Mouse (Mus musculus) MN1 (cell line): ENCODE measurements around the gene Cfap46.

Experiments used
- DNase-seq: peaks from one replicate; pipeline ENCODE4 v3.0.0-alpha.2; 2016; ENCODE audit warnings: low spot score

The Cfap46 gene

GRCm38 (mm10) chr7:139683706-139684552 lies at the start of gene Cfap46:
Gene Cfap46 (minus strand): TSS chr7:139683817.
- peak; percentile 91 for DNase-seq

DNA sequence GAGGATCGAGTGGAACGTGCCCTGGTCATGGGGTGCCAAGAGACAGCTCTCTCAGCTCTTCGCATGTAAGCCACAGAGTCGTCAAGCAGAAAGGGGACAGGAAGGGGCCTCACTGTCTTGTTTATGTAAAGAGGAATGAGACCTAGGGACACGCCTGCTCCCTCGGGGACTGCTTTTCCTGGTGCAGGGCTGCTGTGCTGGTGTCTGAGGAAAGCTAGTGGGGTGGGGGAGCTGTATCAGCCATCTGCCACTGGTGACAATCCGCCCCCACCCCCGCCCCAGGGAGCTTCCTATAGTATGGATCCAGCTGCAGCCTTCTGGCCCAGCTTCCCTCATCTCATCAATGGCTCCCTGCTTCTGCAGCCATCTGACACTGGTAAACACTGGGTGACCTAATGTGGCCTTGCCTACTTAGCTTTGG lies 47.7 kb upstream of the Cfap46 start:
- DNase-seq = no peak

- DNase-seq = no peak
Measured at GRCm38 (mm10) chr7:139727072-139727471, 43.5 kb upstream of the Cfap46 start.

- no peak for DNase-seq
Measured at GRCm38 (mm10) chr7:139725641-139726040, 42.0 kb upstream of the Cfap46 start.

DNA sequence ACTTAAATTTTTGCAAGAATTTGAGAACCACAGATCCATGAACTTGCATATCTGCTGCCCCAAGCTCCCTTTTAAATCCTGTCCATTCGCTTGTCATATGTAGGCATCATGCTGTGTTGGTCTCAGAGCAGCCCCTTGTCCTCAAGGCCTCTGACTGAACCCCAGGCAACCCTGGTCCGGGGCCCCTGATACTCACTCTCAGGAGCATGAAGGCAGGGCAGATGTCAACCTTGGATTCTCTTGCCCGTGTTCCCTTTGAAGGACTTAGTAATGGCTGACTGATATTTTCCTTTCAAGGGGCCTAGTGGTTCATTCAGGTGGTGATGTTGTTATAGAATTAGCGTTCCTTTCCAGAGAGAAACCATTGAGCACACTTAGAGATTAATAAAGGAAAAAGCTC lies 40.4 kb upstream of the Cfap46 start:
- DNase-seq = no peak

GRCm38 (mm10) chr7:139721196-139721595 lies 37.6 kb upstream of the Cfap46 start:
- no peak for DNase-seq

DNA sequence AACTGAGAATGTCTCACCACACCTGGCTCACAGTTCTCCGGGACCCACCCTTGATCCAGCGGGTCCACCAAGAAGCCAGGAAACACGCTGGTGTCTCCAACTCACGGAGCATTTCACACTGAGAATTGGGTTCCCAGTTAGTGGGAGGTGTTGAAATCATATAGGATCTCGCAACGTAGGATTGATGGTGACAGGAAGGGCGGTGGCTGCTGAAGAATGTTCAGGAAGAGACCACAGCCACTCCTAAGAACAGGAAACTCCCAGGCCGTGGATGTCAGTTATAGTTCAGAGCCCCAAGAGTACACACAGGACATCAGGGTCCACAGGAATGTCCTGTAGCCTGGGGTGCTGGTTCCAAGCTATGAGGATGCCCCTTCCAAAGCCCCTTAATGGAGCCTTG lies 34.2 kb upstream of the Cfap46 start:
- no peak for DNase-seq

DNA sequence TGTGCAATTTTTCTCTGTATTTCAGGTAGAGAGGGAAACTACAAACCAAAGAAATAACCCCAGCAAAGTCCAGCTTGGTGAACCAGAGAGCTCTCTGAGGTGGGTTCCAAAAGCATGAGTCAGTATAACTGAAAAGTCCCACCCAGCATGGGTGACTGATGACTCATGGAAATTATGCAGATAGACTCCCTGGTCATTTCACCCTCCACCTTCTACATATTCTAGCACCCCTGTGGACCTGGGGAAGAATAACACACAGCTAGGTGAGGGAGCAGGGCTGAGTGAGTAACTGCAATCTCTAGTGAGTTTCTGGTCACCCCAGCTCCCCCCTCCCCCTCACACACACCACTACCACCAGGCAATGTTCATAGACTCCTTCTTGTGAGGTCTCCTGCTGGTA lies 28.2 kb upstream of the Cfap46 start:
- DNase-seq = no peak

- no peak for DNase-seq
Measured at GRCm38 (mm10) chr7:139706411-139707120, 22.9 kb upstream of the Cfap46 start.

- no peak for DNase-seq
Measured at GRCm38 (mm10) chr7:139705781-139706180, 22.2 kb upstream of the Cfap46 start.

DNA sequence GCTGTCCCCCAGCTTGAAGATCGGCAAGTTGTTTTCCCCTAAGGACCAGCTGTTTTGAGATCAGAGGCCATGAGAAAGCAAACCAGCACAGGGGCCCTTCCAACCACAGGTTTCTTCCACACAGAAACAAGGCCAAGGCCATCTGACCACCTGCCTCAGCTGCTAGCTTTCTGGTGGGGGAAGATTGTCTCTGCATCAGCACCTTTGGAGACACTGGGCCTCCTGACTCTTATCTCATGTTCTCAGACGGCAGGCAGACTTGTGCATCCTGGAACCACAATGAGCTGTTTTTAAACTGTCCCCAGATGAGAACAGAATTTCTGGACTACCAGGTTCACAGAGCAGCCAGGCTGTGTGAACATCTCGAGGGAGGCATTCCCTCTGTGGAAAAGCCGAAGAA lies 21.5 kb upstream of the Cfap46 start:
- no peak for DNase-seq

GRCm38 (mm10) chr7:139703826-139704199 lies 20.2 kb upstream of the Cfap46 start:
- no peak for DNase-seq

GRCm38 (mm10) chr7:139703146-139703825 lies 19.7 kb upstream of the Cfap46 start:
- peak; percentile 73 for DNase-seq

- DNase-seq = no peak
Measured at GRCm38 (mm10) chr7:139701651-139702301, 18.2 kb upstream of the Cfap46 start.

DNA sequence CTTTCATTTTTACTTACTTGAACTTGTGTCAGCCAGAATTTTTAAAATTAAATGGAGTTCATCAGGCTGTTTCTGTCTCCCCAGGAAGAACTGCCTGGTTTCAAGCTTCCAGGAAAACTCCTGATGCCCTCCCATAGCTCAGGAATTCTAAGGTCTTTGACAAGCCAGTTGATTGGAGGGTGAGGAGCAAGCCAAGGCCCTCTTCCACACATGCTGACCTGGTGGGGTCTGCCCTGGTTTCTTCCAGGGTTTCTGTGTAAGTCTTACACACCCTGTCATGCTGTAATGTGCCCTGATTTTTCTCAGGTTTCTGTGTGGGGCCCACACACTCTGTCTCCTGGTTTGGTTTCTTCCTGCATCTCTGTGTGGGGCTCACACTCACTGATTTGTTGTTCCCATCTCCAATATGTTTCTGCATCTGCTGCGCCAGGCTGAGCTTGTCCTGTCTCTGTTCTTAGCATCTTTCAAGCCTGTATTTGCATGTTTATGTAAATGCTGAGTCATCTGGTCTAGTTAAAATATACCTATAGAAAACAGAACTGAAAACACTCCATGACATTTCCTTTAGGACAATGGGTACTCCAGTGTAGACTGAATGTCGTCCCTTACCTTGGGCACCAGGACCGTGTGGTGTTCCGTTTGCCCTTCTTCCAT lies 9.2 kb upstream of the Cfap46 start:
- no peak for DNase-seq

DNA sequence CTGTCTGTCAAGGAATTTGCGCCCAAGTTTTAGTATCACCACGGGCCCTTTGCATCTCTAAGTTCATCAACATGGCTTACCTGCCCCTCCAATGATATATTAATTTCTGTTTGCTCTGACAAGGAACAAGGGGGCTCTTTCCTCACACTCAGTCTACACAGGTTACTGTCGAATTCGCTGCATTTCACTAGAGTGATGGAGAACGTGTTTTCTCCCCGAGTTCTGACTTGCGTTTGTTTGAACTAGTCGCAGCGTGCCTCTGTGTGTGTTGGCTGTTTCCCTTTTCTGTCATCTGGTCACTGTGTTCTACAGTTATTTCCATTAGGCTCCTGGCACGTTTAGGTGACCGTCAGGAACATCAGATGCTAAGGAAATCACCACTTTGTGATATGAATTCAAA lies 8.6 kb upstream of the Cfap46 start:
- no peak for DNase-seq

GRCm38 (mm10) chr7:139685336-139685735 lies 1.7 kb upstream of the Cfap46 start:
- no peak for DNase-seq

DNA sequence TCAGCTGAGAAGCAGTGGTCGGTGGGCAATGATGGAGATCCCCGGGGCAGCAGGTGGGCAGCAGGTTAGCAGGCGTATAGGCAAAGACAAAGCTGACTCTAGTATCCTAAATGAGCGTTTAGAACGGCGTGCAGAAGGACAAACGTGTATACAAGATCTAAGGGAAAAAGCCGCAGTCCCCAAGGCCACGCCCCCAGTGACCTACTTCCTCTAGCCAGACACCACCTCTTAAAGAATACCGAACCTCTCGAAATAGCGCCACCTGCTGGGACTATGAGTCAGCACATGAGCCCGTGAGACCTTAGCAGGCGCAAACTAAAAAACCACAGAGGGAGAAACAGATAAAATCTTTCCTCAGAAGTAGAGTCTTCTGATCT lies 924 bp upstream of the Cfap46 start:
- peak; percentile 95 for DNase-seq

DNA sequence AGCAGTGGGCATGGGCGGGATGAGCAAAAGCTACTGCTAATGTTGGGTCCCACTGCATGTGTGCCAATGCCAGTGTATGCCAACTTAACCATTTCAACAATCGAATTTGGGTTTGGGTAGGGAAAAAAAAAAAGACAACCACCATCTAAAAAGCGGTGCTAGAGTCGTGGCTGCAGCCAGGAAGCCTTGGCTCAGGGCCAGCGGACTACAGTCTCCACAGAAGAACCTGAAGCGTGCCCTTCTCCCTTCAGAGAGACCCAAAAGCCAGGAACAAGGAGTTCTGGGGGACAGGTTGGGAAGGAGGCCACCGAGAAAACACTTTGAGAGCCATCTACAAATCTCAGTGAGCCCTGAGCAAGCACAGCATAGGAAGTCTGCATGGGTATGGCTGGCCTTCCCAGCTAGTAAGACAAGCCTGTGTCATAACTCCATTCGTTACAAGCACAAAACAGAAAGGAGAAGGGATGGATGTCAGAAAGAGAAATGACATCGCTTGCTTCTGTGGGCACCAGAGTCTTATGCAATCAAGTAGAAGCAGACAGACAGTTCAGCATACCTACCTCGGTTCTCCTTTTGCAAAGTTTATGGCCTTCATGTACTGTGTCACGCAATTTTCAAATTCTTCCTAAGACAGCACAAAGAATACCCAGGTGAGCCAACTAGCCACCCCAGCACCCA lies 1.6 kb downstream of the Cfap46 start:
- DNase-seq = no peak

- peak; percentile 64 for DNase-seq
Measured at GRCm38 (mm10) chr7:139676433-139676832, 7.2 kb downstream of the Cfap46 start.

GRCm38 (mm10) chr7:139666871-139667270 lies 16.7 kb downstream of the Cfap46 start:
- no peak for DNase-seq
